Mouse (Mus musculus) testis, postnatal 10 days (tissue): Measurements from ENCODE around the gene Prkn.

ENCODE experiments used
- DNase-seq: peaks from one replicate; pipeline ENCODE4 v3.0.0; 2021; ENCODE audit warnings: low spot score

The Prkn gene

GRCm38 (mm10) chr17:11271876-11272275 lies 431.7 kb downstream of the Prkn start:
- DNase-seq: no peak

- DNase-seq: no peak
Measured at GRCm38 (mm10) chr17:11284246-11284645, 444.1 kb downstream of the Prkn start.

- no peak for DNase-seq
Measured at GRCm38 (mm10) chr17:11290183-11290582, 450.0 kb downstream of the Prkn start.

GRCm38 (mm10) chr17:11303116-11303515 lies 462.9 kb downstream of the Prkn start:
- no peak for DNase-seq

GRCm38 (mm10) chr17:11309843-11310242 lies 469.7 kb downstream of the Prkn start:
- DNase-seq: no peak

GRCm38 (mm10) chr17:11314163-11314562 lies 474.0 kb downstream of the Prkn start:
- no peak for DNase-seq

- no peak for DNase-seq
Measured at GRCm38 (mm10) chr17:11315675-11316074, 475.5 kb downstream of the Prkn start.

GRCm38 (mm10) chr17:11318946-11319345 lies 478.8 kb downstream of the Prkn start:
- no peak for DNase-seq

GRCm38 (mm10) chr17:11319666-11320360 lies 479.6 kb downstream of the Prkn start:
- DNase-seq: no peak

GRCm38 (mm10) chr17:11332081-11332480 lies 491.9 kb downstream of the Prkn start:
- DNase-seq: no peak

- no peak for DNase-seq
Measured at GRCm38 (mm10) chr17:11333741-11334140, 493.6 kb downstream of the Prkn start.

GRCm38 (mm10) chr17:11336156-11336555 lies 496.0 kb downstream of the Prkn start:
- no peak for DNase-seq

- DNase-seq: no peak
Measured at GRCm38 (mm10) chr17:11340368-11340767, 500.2 kb downstream of the Prkn start.

- DNase-seq: no peak
Measured at GRCm38 (mm10) chr17:11346310-11346709, 506.1 kb downstream of the Prkn start.

GRCm38 (mm10) chr17:11352778-11353552 lies 512.8 kb downstream of the Prkn start:
- no peak for DNase-seq

GRCm38 (mm10) chr17:11353553-11353945 lies 513.4 kb downstream of the Prkn start:
- no peak for DNase-seq

GRCm38 (mm10) chr17:11354348-11354747 lies 514.2 kb downstream of the Prkn start:
- DNase-seq: no peak

- no peak for DNase-seq
Measured at GRCm38 (mm10) chr17:11375461-11375860, 535.3 kb downstream of the Prkn start.

GRCm38 (mm10) chr17:11383364-11383962 lies 543.3 kb downstream of the Prkn start:
- no peak for DNase-seq

GRCm38 (mm10) chr17:11385246-11385645 lies 545.1 kb downstream of the Prkn start:
- DNase-seq: no peak

GRCm38 (mm10) chr17:11392622-11393294 lies 552.6 kb downstream of the Prkn start:
- no peak for DNase-seq

GRCm38 (mm10) chr17:11394607-11395006 lies 554.4 kb downstream of the Prkn start:
- no peak for DNase-seq

GRCm38 (mm10) chr17:11397678-11398077 lies 557.5 kb downstream of the Prkn start:
- no peak for DNase-seq
